Mouse (Mus musculus) Patski (cell line): ENCODE measurements around the gene Eif4h. TPM values are rescaled to one million over a fixed set of nuclear protein-coding genes. Genes with fewer than 3 reads are reported as not detected.
A peak's percentile ranks its signal among the peaks of the same experiment; 100 is the strongest.

Experiments used
- ATAC-seq: fragments of 100-300 bp; one replicate; pipeline ENCODE4 v1.8.0; 2021
- CTCF ChIA-PET: fragments of 350-600 bp; sonication (Branson Sonifier 250); formaldehyde crosslinking; loops from one replicate; lab custom pipeline; 2022; ENCODE audit warnings: inconsistent platforms; lab: Charles Lee
- POLR2A ChIA-PET: fragments of 350-600 bp; sonication (Branson Sonifier 250); formaldehyde crosslinking; loops from one replicate; lab custom pipeline; 2022; ENCODE audit warnings: antibody characterized with exemption, inconsistent platforms; lab: Charles Lee
- DNase-seq: peaks from one replicate; pipeline ENCODE4 v3.0.0-alpha.2; 2011; ENCODE audit warnings: low read depth, low spot score
- H3K27me3 ChIP-seq: fragments of 371-371 bp; one replicate; pipeline ENCODE4 v1.5.1; 2021
- CTCF ChIP-seq: fragments of 100-300 bp; IDR thresholded peaks from one replicate; pipeline ENCODE4 v1.5.1; 2021
- in situ Hi-C: fragments of 300-500 bp; cut with MboI; formaldehyde crosslinking; loops from 3 replicates; pipeline ENCODE4 v1.11.1; 2018; ENCODE audit warnings: low pct_unique_long_range_greater_than_20kb, mixed read lengths
- polyA plus RNA-seq: library from polyadenylated mRNA; unstranded; gene quantifications from one replicate; pipeline ENCODE4 v1.2.3, GENCODE M21; 2021

The Eif4h gene
- polyA plus RNA-seq, 1 experiment from 2014 or later: 390 TPM

DNA sequence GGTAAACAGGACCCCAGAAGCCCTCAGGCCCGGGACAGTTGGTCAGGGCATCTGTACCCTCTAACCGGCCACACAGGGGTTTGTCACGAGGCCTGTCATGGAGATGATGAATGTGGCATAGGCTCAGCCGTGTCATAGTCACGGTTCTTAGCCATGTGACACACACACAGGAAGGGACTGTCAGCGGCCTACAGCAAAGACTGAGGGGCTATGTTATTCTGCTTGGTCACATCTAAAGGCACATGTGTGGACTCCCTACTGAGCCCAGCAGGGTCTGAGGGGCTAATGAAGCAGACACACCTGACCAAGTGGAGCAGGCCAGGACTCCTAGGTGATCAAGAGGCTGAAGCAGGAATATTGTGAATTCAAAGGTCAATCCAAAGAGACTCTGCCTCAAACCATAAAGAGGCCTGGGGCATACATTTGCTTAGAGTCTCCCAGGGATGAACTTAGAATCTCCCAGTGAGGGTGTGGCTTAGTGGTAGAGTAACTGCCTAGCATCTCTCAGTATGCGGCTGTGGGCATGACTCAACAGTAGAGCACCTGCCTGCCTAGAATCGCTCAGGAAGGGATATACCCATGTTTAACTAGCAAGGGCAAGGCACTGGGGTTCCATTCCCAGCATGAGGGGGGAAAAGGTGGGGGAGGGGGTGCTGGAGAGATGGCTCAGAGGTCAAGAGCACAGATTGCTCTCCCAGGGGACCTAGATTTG, 27.3 kb downstream of the Eif4h start:
- no peak for DNase-seq
- no peaks in the 10 kb centered on the region for H3K27me3 ChIP-seq

DNA sequence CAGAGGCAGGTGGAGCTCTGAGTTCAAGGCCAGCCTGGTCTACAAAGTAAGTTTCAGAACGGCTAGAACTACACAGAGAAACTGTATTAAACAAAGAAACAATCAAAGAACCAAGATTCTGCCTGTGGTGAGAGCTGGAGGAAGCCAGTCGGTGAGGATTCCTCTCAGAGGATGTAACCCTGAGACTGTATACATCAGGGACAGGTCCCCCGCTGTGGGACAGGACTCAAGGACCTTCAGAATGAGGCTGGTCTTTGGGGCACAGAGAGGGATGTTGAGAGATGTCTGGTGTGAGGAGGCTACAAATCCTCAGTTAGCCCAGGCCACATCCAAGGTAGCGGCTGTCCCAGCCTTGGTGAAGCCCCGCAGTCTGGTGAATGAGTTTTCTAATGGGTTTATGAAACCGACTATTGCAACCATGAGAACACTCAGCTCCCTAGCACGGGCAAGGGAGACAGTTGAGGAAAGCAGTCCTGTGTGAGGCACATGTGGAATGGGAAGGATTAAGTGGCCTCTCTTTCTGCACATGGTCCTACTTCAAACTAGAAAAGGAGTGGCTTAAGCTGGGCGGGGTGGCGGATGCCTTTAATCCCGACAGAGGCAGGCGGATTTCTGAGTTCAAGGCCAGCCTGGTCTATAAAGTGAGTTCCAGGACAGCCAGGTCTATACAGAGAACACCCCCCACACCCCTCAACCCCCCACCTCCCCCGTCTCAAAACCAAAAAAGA, 29.2 kb downstream of the Eif4h start:
- POLR2A ChIA-PET: no interaction called here

More for the DNA sequence above, 27.3 kb downstream of the Eif4h start:
- TF ChIP-seq CTCF: no peak
- ChIA-PET CTCF (no interaction called here), POLR2A (interaction anchor here (0.6 kb wide), 1 partner anchor 241 kb away, joined by 4 read pairs; no protein-coding TSS in a partner anchor)
- in situ Hi-C loops: no loop called here
- peak; percentile 75 for ATAC-seq

DNA sequence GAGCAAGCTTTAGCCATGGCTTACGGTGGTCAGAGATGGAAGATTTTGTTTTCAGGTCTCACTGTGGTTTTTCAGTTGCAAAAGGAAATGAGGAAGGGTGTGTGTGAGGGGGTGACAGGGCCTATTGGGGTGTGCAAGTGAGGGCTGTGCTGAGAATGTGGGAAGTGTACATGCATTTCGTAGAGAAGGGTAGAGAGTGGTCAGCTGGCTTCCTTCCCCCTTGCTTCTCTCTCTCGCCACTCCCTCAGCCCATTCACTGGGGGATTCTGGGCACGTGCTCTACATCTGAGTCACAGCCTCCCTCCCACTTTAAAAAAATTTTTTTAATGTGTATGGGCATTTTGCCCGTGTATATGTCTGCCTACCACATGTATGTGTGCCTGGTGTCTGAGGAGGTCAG, 32.2 kb downstream of the Eif4h start:
- ATAC-seq (no peak), DNase-seq (no peak)
- TF ChIP-seq CTCF: no peak
- ChIA-PET POLR2A (interaction anchor here (1.4 kb wide), 1 partner anchor 14 kb away, joined by 3 read pairs; no protein-coding TSS in a partner anchor), CTCF (interaction anchor here (1.5 to 4.2 kb wide), 2 partner anchors 11 to 20 kb away, joined by 4 to 30 read pairs; no protein-coding TSS in a partner anchor)
- in situ Hi-C loops: no loop called here
- no peaks in the 10 kb centered on the region for H3K27me3 ChIP-seq

More for the DNA sequence above, 29.2 kb downstream of the Eif4h start:
- ATAC-seq (no peak), DNase-seq (no peak)
- CTCF ChIA-PET: no interaction called here
- in situ Hi-C loops: no loop called here
- no peak for TF ChIP-seq CTCF
- no peaks in the 10 kb centered on the region for H3K27me3 ChIP-seq

GRCm38 (mm10) chr5:134606314-134606713, 33.0 kb downstream of the Eif4h start:
- no peaks in the 10 kb centered on the region for H3K27me3 ChIP-seq
- in situ Hi-C loops: no loop called here
- ChIA-PET CTCF (interaction anchor here (1.5 to 4.2 kb wide), 2 partner anchors 12 to 20 kb away, joined by 4 to 30 read pairs; no protein-coding TSS in a partner anchor), POLR2A (interaction anchor here (0.6 to 1.4 kb wide), 2 partner anchors 15 to 77 kb away, joined by 3 read pairs; no protein-coding TSS in a partner anchor)
- no peak for ATAC-seq
- DNase-seq: no peak
- no peak for TF ChIP-seq CTCF

- DNase-seq (no peak), ATAC-seq (no peak)
- in situ Hi-C loops: no loop called here
- CTCF ChIA-PET: interaction anchor here (1.2 kb wide), 1 partner anchor 12 kb away, joined by 3 read pairs; no protein-coding TSS in a partner anchor
- no peak for TF ChIP-seq CTCF
- POLR2A ChIA-PET: interaction anchor here (0.8 kb wide), 1 partner anchor 13 kb away, joined by 3 read pairs; no protein-coding TSS in a partner anchor
- no peaks in the 10 kb centered on the region for H3K27me3 ChIP-seq
Observed at GRCm38 (mm10) chr5:134604376-134604775, 34.9 kb downstream of the Eif4h start.

- ATAC-seq (no peak), DNase-seq (no peak)
- no peaks in the 10 kb centered on the region for H3K27me3 ChIP-seq
- ChIA-PET POLR2A (interaction anchor here (0.7 kb wide), 1 partner anchor 21 kb away, joined by 3 read pairs; no protein-coding TSS in a partner anchor), CTCF (interaction anchor here (1.3 kb wide), 1 partner anchor 14 kb away, joined by 4 read pairs; no protein-coding TSS in a partner anchor)
- no peak for TF ChIP-seq CTCF
- in situ Hi-C loops: no loop called here
Observed at GRCm38 (mm10) chr5:134597711-134598110, 41.6 kb downstream of the Eif4h start.

DNA sequence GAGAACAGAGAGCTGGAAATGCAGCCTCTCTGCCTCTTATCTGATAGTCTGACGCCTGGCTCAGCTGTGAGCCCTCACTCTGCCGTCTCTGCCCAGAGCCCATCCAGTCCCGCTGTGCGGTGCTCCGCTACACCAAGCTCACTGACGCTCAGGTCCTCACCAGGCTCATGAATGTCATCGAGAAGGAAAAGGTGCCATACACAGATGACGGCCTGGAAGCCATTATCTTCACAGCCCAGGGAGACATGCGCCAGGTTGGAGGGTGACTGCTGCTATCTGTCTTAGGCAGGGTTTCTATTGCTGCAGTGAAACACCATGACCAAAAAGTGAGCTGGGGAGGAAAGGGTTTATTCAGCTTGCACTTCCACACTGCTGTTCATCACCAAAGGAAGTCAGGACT, 46.2 kb downstream of the Eif4h start:
- no peak for TF ChIP-seq CTCF
- POLR2A ChIA-PET: no interaction called here
- H3K27me3 ChIP-seq: no peaks in the 10 kb centered on the region
- ATAC-seq: no peak
- in situ Hi-C loops: no loop called here
- no peak for DNase-seq
- CTCF ChIA-PET: interaction anchor here (0.9 to 2.7 kb wide), 2 partner anchors 10 to 101 kb away, joined by 4 to 13 read pairs; no protein-coding TSS in a partner anchor

DNA sequence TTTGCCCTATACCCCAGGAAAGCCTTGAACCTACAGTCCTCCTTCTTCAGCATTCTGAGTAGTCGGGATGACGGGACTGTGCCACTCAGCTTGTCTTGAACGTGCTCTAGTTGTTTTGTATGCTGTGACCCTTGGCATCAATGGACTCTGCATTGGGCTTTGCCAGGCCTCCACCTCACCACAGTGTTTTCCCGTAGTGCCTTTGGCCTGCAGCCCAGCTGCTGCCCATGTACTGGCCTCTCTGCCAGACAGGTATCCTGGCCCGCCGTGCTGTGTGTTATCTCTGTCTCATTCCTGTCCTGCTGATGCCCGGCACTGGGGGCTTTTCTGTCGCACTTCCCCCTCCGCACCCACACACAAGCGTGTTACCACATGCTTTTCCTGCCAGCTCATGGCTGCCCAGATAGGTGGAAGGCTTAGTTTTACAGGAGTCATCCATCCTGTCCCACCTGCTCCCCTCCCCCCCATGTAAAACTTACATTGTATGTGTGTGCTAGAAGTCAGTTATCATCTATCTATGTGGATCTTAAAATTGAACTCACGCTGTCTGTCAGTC, 47.2 kb downstream of the Eif4h start:
- CTCF ChIA-PET: interaction anchor here (2.7 kb wide), 1 partner anchor 9 kb away, joined by 13 read pairs; no protein-coding TSS in a partner anchor
- in situ Hi-C loops: no loop called here
- ATAC-seq: no peak
- H3K27me3 ChIP-seq: no peaks in the 10 kb centered on the region
- DNase-seq: no peak
- POLR2A ChIA-PET: no interaction called here
- no peak for TF ChIP-seq CTCF

DNA sequence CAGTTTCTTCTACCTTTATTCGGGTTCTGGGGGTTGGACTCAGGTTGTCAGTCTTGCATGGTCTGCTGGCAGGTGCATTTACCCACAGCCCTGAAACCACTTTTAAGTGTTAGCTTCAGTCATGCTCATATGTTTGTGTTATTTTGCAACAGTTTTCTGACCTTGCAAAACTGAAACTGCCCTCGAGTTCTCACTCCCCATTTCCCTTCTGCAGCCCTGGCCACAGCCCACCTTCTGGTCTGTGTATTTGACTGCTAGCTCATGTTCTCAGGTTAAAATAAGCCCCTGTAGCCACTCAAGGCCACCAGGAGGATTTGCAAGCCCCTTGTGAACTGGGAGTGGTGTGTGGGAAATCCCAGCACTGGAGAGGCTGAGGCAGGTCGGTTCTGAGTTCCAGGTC, 49.4 kb downstream of the Eif4h start:
- in situ Hi-C loops: loop anchor here (10.0 kb wide), 1 partner anchor 115 kb away; no protein-coding TSS in a partner anchor
- no peak for TF ChIP-seq CTCF
- ChIA-PET CTCF (interaction anchor here (0.6 kb wide), 1 partner anchor 96 kb away, joined by 3 read pairs; no protein-coding TSS in a partner anchor), POLR2A (no interaction called here)
- no peak for ATAC-seq
- no peak for DNase-seq
- H3K27me3 ChIP-seq: no peaks in the 10 kb centered on the region

DNA sequence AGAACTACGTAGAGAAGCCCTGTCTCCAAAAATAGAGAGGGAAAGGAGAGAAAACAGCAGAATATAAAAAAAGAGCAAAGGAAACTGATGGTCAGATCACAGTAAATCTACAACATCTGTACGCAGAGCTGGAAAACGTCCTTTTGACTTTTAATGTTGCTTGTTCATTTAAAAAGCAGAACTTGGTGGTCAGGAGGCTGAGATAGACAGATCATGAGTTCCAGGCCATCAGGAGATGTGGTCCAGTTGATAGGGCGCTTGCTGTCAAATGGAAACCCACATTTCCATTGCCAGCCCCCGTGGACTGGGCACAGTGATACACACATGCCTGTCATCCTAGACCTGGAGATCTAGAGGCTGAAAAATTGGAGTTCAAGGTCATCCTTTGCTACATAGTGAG, 54.5 kb downstream of the Eif4h start:
- ATAC-seq (no peak), DNase-seq (no peak)
- ChIA-PET POLR2A (no interaction called here), CTCF (interaction anchor here (1.0 to 6.4 kb wide), 3 partner anchors 9 to 91 kb away, joined by 3 to 63 read pairs (median 3); no protein-coding TSS in a partner anchor)
- TF ChIP-seq CTCF: no peak
- H3K27me3 ChIP-seq: no peaks in the 10 kb centered on the region
- in situ Hi-C loops: loop anchor here (5.0 to 10.0 kb wide), 2 partner anchors 87 to 120 kb away; no protein-coding TSS in a partner anchor
